Comparison of ENCODE assay signal across 15 mouse cellular contexts in genomic region chr3:107413093-107413492, GRCm38 (mm10). TPM values are rescaled to one million over a fixed set of nuclear protein-coding genes. Genes with fewer than 3 reads are reported as not detected.
DNase-seq lines count a peak whose midpoint lies in the region; ATAC-seq and TF ChIP-seq lines count a peak whose summit lies in the region.
"Had no signal": no experiment of that assay in that cellular context is flagged by ENCODE, and none has a peak within 500 bp of the region (broad histone marks: within the 10 kb centered on the region; RNA-seq: fewer than 3 reads in every experiment).

No protein-coding gene starts in this region.

- no peak overlapping the region for H3K4me2 ChIP-seq in hindbrain, embryonic 13.5 days
- H3K4me2 ChIP-seq in midbrain, embryonic 15.5 days, result no peak overlapping the region
- H3K4me2 ChIP-seq: heart, embryonic 11.5 days; limb, embryonic 13.5 days had no signal

- 40% methylated on average over 2 of the region's 2 CpGs for WGBS in hindbrain, embryonic 13.5 days
- WGBS in hindbrain, embryonic 10.5 days, result 44% methylated on average over 2 of the region's 2 CpGs
- WGBS in cerebellum, adult 2 months, result 3% methylated on average over 2 of the region's 2 CpGs
- WGBS in midbrain, embryonic 15.5 days, result 28% methylated on average over 2 of the region's 2 CpGs

- no peak overlapping the region for H3K4me3 ChIP-seq in hindbrain, embryonic 13.5 days
- no peak overlapping the region for H3K4me3 ChIP-seq in hindbrain, embryonic 10.5 days
- H3K4me3 ChIP-seq in cerebellum, adult 2 months (replicated peaks; ENCODE audit: insufficient read depth, low read depth, low read length), result no peak overlapping the region
- no peak overlapping the region for H3K4me3 ChIP-seq in midbrain, embryonic 15.5 days
- H3K4me3 ChIP-seq: erythroblast, embryonic 14.5 days; limb, embryonic 13.5 days had no signal

- no peaks in the 10 kb centered on the region for H3K36me3 ChIP-seq in hindbrain, embryonic 13.5 days
- H3K36me3 ChIP-seq in hindbrain, embryonic 10.5 days, result no peaks in the 10 kb centered on the region
- H3K36me3 ChIP-seq in midbrain, embryonic 15.5 days (replicated peaks), result no peaks in the 10 kb centered on the region
- H3K36me3 ChIP-seq: limb, embryonic 13.5 days had no signal

- ATAC-seq in hindbrain, embryonic 13.5 days (ENCODE audit: low FRiP score), result no peak
- no peak; the same call in 1 of the 2 replicates for ATAC-seq in midbrain, embryonic 15.5 days (replicated peaks)
- no peak for ATAC-seq in erythroid progenitor cell, adult 5-6 weeks (replicated peaks; ENCODE audit: low FRiP score, poor library complexity, severe bottlenecking)

- no peak overlapping the region for H3K9ac ChIP-seq in hindbrain, embryonic 13.5 days
- H3K9ac ChIP-seq in midbrain, embryonic 15.5 days, result no peak overlapping the region
- H3K9ac ChIP-seq: limb, embryonic 13.5 days had no signal

- no peaks in the 10 kb centered on the region for H3K9me3 ChIP-seq in hindbrain, embryonic 13.5 days
- H3K9me3 ChIP-seq in hindbrain, embryonic 10.5 days, result no peaks in the 10 kb centered on the region
- no peaks in the 10 kb centered on the region for H3K9me3 ChIP-seq in midbrain, embryonic 15.5 days
- H3K9me3 ChIP-seq: limb, embryonic 13.5 days had no signal

- H3K27ac ChIP-seq in hindbrain, embryonic 13.5 days, result peak overlapping the region; percentile 88
- H3K27ac ChIP-seq in hindbrain, embryonic 10.5 days, result no peak overlapping the region
- H3K27ac ChIP-seq in cerebellum, adult 2 months (ENCODE audit: insufficient read depth, low read length), result peak overlapping the region; percentile 58; the same call in 1 of the 2 replicates
- peak overlapping the region; percentile 85; the same call in 1 of the 2 replicates for H3K27ac ChIP-seq in midbrain, embryonic 15.5 days
- H3K27ac ChIP-seq: limb, embryonic 13.5 days had no signal

- H3K27me3 ChIP-seq in hindbrain, embryonic 13.5 days, result no peaks in the 10 kb centered on the region
- no peaks in the 10 kb centered on the region for H3K27me3 ChIP-seq in hindbrain, embryonic 10.5 days (ENCODE audit: insufficient read depth, poor library complexity, severe bottlenecking)
- no peaks in the 10 kb centered on the region; the same call in 1 of the 2 replicates for H3K27me3 ChIP-seq in cerebellum, adult 2 months (ENCODE audit: control insufficient read depth, insufficient read depth, low read length)
- H3K27me3 ChIP-seq in midbrain, embryonic 15.5 days (replicated peaks), result no peaks in the 10 kb centered on the region

- no peak for TF ChIP-seq CTCF in cerebellum, adult 2 months (IDR thresholded peaks at IDR 0.05; ENCODE audit: borderline replicate concordance, insufficient read depth, low read depth, low read length)

- H3K4me1 ChIP-seq in hindbrain, embryonic 13.5 days (replicated peaks), result peaks cover 26% of the 10 kb centered on the region
- H3K4me1 ChIP-seq in hindbrain, embryonic 10.5 days (replicated peaks), result peaks cover 14% of the 10 kb centered on the region
- H3K4me1 ChIP-seq in cerebellum, adult 2 months (ENCODE audit: control insufficient read depth, insufficient read depth, low read length), result peaks cover 27% of the 10 kb centered on the region
- H3K4me1 ChIP-seq in midbrain, embryonic 15.5 days, result peaks cover 27% of the 10 kb centered on the region
- H3K4me1 ChIP-seq: limb, embryonic 13.5 days had no signal

- no peak for DNase-seq in hindbrain, embryonic 10.5 days (ENCODE audit: low spot score)
- peak; percentile 76 for DNase-seq in cerebellum, adult 11 months
- peak; percentile 70 to 74 for DNase-seq in cerebellum, adult 2 months
- no peak for DNase-seq in adrenal gland, postnatal 36 days
- DNase-seq: heart, postnatal 36 days; kidney, adult 18-20 months; lung, postnatal 4 days; thymus, adult 18-20 months had no signal

- no peak for TF ChIP-seq POLR2A in cerebellum, adult 2 months (IDR thresholded peaks at IDR 0.05; ENCODE audit: borderline replicate concordance, insufficient read depth, low read length)

RNA-seq across cellular contexts. Expression of gene Kcnc4, which starts 46.3 kb away (rescaled TPM):
- 2.1 and 2.3 TPM in 2 replicates for polyA plus RNA-seq in hindbrain, embryonic 13.5 days (2015; fragmentation: Nextera tagmentation; extraction: Ambion mirVana)
- 0.09 and 0.17 TPM in 2 replicates for polyA plus RNA-seq in hindbrain, embryonic 10.5 days (2016; fragmentation: Nextera tagmentation; extraction: Ambion mirVana)
- 59.7 and 62.3 TPM in 2 replicates for polyA plus RNA-seq in cerebellum, adult 2 months (2012; rRNA removed)
- 8.8 and 9.1 TPM in 2 replicates for polyA plus RNA-seq in midbrain, embryonic 15.5 days (2015; fragmentation: Nextera tagmentation; extraction: Ambion mirVana)
- total RNA-seq in erythroid progenitor cell, adult 5-6 weeks (2015; ENCODE audit: low replicate concordance), result not detected in 2 replicates
- not detected in 2 replicates for total RNA-seq in erythroid progenitor cell, adult 5-6 weeks (2017; ENCODE audit: low replicate concordance)
- 10 to 100 TPM in 1 of 2 experiments, 1 to 10 TPM in 1; 5.1 to 10.5 TPM for total RNA-seq in adrenal gland, postnatal 36 days (2021)
- total RNA-seq: CH12.LX had no signal
- polyA plus RNA-seq: erythroblast, embryonic 14.5 days had no signal

Comparison
In these comparisons a context has a peak if more than half of its experiments do, and no peak if none do; other contexts are left out.
1. DNase-seq: peak in cerebellum, adult 11 months (single experiment) and cerebellum, adult 2 months (2 of 2); none in hindbrain, embryonic 10.5 days (single experiment) and adrenal gland, postnatal 36 days (0 of 2).